Mouse (Mus musculus): ENCODE results near the gene Prr22. TPM values are rescaled to one million over a fixed set of nuclear protein-coding genes. Genes with fewer than 3 reads are reported as not detected.

Gene Prr22
- polyA plus RNA-seq, 1 experiment from 2014 or later, result 1.4 TPM

- H3K4me2 ChIP-seq, result no peak overlapping the region
- ATAC-seq (replicated peaks), result no peak
- no peaks in the 10 kb centered on the region for H3K4me1 ChIP-seq
- WGBS, result 64% methylated on average over 5 of the region's 5 CpGs
- no peak overlapping the region for H3K4me3 ChIP-seq
- no peak overlapping the region for H3K27ac ChIP-seq
- H3K27me3 ChIP-seq (replicated peaks), result no peaks in the 10 kb centered on the region
- no peaks in the 10 kb centered on the region for H3K9me3 ChIP-seq
- H3K36me3 ChIP-seq (replicated peaks), result no peaks in the 10 kb centered on the region
- no peak overlapping the region for H3K9ac ChIP-seq
Measured at GRCm38 (mm10) chr17:56744173-56744572, 25.9 kb upstream of the Prr22 start.

GRCm38 (mm10) chr17:56751404-56752072 lies 18.5 kb upstream of the Prr22 start:
- H3K4me2 ChIP-seq, result peak overlapping the region; percentile 46
- H3K27ac ChIP-seq, result no peak overlapping the region
- WGBS, result 23% methylated on average over 71 of the region's 71 CpGs
- peak overlapping the region; percentile 36 for H3K4me3 ChIP-seq
- H3K36me3 ChIP-seq (replicated peaks), result no peaks in the 10 kb centered on the region
- no peaks in the 10 kb centered on the region for H3K9me3 ChIP-seq
- H3K9ac ChIP-seq, result no peak overlapping the region
- ATAC-seq (replicated peaks), result peak; percentile 82
- 0 out of 2 replicates have a peak, but pooled peaks cover 4% of the 10 kb centered on the region for H3K4me1 ChIP-seq
- H3K27me3 ChIP-seq (replicated peaks), result peaks cover 49% of the 10 kb centered on the region

- Histone ChIP-seq H3K4me3 (no peak overlapping the region), H3K4me2 (no peak overlapping the region), H3K27me3 (replicated peaks) (peaks cover 68% of the 10 kb centered on the region), H3K9me3 (no peaks in the 10 kb centered on the region), H3K4me1 (peaks cover 17% of the 10 kb centered on the region), H3K36me3 (replicated peaks) (no peaks in the 10 kb centered on the region), H3K9ac (no peak overlapping the region), H3K27ac (no peak overlapping the region)
- WGBS, result 14% methylated on average over 15 of the region's 15 CpGs
- ATAC-seq (replicated peaks), result no peak
Measured at GRCm38 (mm10) chr17:56753452-56753851, 16.6 kb upstream of the Prr22 start.

GRCm38 (mm10) chr17:56754271-56755185 lies 15.5 kb upstream of the Prr22 start:
- no peak overlapping the region for H3K9ac ChIP-seq
- H3K4me2 ChIP-seq, result no peak overlapping the region
- H3K27ac ChIP-seq, result no peak overlapping the region
- no peak overlapping the region for H3K4me3 ChIP-seq
- ATAC-seq (replicated peaks), result no peak
- no peaks in the 10 kb centered on the region for H3K36me3 ChIP-seq (replicated peaks)
- H3K9me3 ChIP-seq, result no peaks in the 10 kb centered on the region
- H3K27me3 ChIP-seq (replicated peaks), result peaks cover 72% of the 10 kb centered on the region
- peaks cover 17% of the 10 kb centered on the region for H3K4me1 ChIP-seq
- WGBS, result 11% methylated on average over 36 of the region's 36 CpGs

- Histone ChIP-seq H3K4me1 (peaks cover 22% of the 10 kb centered on the region), H3K27ac (no peak overlapping the region), H3K4me3 (peak overlapping the region; percentile 43), H3K36me3 (replicated peaks) (no peaks in the 10 kb centered on the region), H3K27me3 (replicated peaks) (peaks cover 75% of the 10 kb centered on the region), H3K9me3 (no peaks in the 10 kb centered on the region), H3K9ac (peak overlapping the region; percentile 41), H3K4me2 (peak overlapping the region; percentile 91)
- 1% methylated on average over 49 of the region's 51 CpGs for WGBS
- no peak for ATAC-seq (replicated peaks)
Measured at GRCm38 (mm10) chr17:56756703-56757399, 13.2 kb upstream of the Prr22 start.

- no peak within 1 kb of the TSS for H3K27ac ChIP-seq
- no peaks in the 10 kb centered on the region for H3K9me3 ChIP-seq
- H3K9ac ChIP-seq, result peak within 1 kb of the TSS; percentile 41
- H3K4me3 ChIP-seq, result peak within 1 kb of the TSS; percentile 43
- ATAC-seq (replicated peaks), result no peak
- H3K36me3 ChIP-seq (replicated peaks), result no peaks in the 10 kb centered on the region
- H3K4me2 ChIP-seq, result peak within 1 kb of the TSS; percentile 91
- peaks cover 25% of the 10 kb centered on the region for H3K4me1 ChIP-seq
- H3K27me3 ChIP-seq (replicated peaks), result peaks cover 69% of the 10 kb centered on the region
- under 1% methylated on average over 47 of the region's 48 CpGs for WGBS
Measured at GRCm38 (mm10) chr17:56757416-56758123, 12.5 kb upstream of the Prr22 start, which contains the start of gene Nrtn. Gene Nrtn (minus strand): TSS chr17:56757530.

GRCm38 (mm10) chr17:56758132-56758531 lies 11.9 kb upstream of the Prr22 start:
- Histone ChIP-seq H3K27ac (no peak overlapping the region), H3K36me3 (replicated peaks) (no peaks in the 10 kb centered on the region), H3K4me2 (peak overlapping the region; percentile 91; the same call in 1 of the 2 replicates), H3K9ac (no peak overlapping the region), H3K9me3 (no peaks in the 10 kb centered on the region), H3K4me1 (peaks cover 31% of the 10 kb centered on the region), H3K4me3 (0 out of 2 replicates have a peak overlapping the region, but pooled peaks have one; percentile 43), H3K27me3 (replicated peaks) (peaks cover 63% of the 10 kb centered on the region)
- WGBS, result 5% methylated on average over 12 of the region's 12 CpGs
- no peak for ATAC-seq (replicated peaks)

GRCm38 (mm10) chr17:56759261-56759660 lies 10.8 kb upstream of the Prr22 start:
- Histone ChIP-seq H3K9me3 (no peaks in the 10 kb centered on the region), H3K27ac (no peak overlapping the region), H3K4me1 (peaks cover 35% of the 10 kb centered on the region), H3K9ac (no peak overlapping the region), H3K27me3 (replicated peaks) (peaks cover 52% of the 10 kb centered on the region), H3K36me3 (replicated peaks) (no peaks in the 10 kb centered on the region), H3K4me3 (no peak overlapping the region), H3K4me2 (no peak overlapping the region)
- ATAC-seq (replicated peaks), result no peak
- WGBS, result 50% methylated on average over 7 of the region's 7 CpGs

GRCm38 (mm10) chr17:56761077-56761476 lies 9.0 kb upstream of the Prr22 start:
- Histone ChIP-seq H3K9me3 (no peaks in the 10 kb centered on the region), H3K36me3 (replicated peaks) (no peaks in the 10 kb centered on the region), H3K4me2 (no peak overlapping the region), H3K27me3 (replicated peaks) (peaks cover 34% of the 10 kb centered on the region), H3K4me1 (peaks cover 43% of the 10 kb centered on the region), H3K9ac (no peak overlapping the region), H3K4me3 (no peak overlapping the region), H3K27ac (no peak overlapping the region)
- ATAC-seq (replicated peaks), result no peak
- 62% methylated on average over 3 of the region's 3 CpGs for WGBS

GRCm38 (mm10) chr17:56761991-56762410 lies 8.0 kb upstream of the Prr22 start:
- peak overlapping the region; percentile 67 for H3K9ac ChIP-seq
- under 1% methylated on average over 28 of the region's 28 CpGs for WGBS
- H3K4me1 ChIP-seq, result peaks cover 39% of the 10 kb centered on the region
- peak overlapping the region; percentile 69 for H3K4me2 ChIP-seq
- no peaks in the 10 kb centered on the region for H3K9me3 ChIP-seq
- peak overlapping the region; percentile 50 for H3K4me3 ChIP-seq
- peak overlapping the region; percentile 94 for H3K27ac ChIP-seq
- H3K27me3 ChIP-seq (replicated peaks), result peaks cover 25% of the 10 kb centered on the region
- H3K36me3 ChIP-seq (replicated peaks), result 0 out of 2 replicates have a peak, but pooled peaks cover 2% of the 10 kb centered on the region
- peak; percentile 38 for ATAC-seq (replicated peaks)

Data from midbrain, embryonic 15.5 days (tissue).